Mouse (Mus musculus) neural tube, embryonic 14.5 days (tissue): Measurements from ENCODE around the gene Zyg11b. TPM values are rescaled to one million over a fixed set of nuclear protein-coding genes. Genes with fewer than 3 reads are reported as not detected.

Source experiments
- ATAC-seq: fragments of 200-750 bp; cut with Nextera tagmentation; 2 replicates; pipeline ENCODE4 v1.8.0; 2017; ENCODE audit warnings: low read depth, mild to moderate bottlenecking, moderate TSS enrichment, moderate library complexity
- H3K27ac ChIP-seq: fragments of 300-500 bp; sonication (generic); 2 replicates; pipeline ENCODE4 v1.5.1; 2014; ENCODE audit warnings: low read depth, mild to moderate bottlenecking, control low read depth, low read length, moderate library complexity, mixed read lengths
- H3K27me3 ChIP-seq: fragments of 300-500 bp; sonication (generic); 2 replicates; pipeline ENCODE4 v1.6.1; 2014; ENCODE audit warnings: low read length; ENCODE audit not compliant: control insufficient read depth, insufficient read depth
- H3K36me3 ChIP-seq: fragments of 300-500 bp; sonication (generic); 2 replicates; pipeline ENCODE4 v1.6.1; 2014; ENCODE audit warnings: low read length, mixed read lengths; ENCODE audit not compliant: control insufficient read depth, insufficient read depth
- H3K4me1 ChIP-seq: fragments of 300-500 bp; sonication (generic); 2 replicates; pipeline ENCODE4 v1.6.1; 2014; ENCODE audit warnings: low read length; ENCODE audit not compliant: control insufficient read depth, insufficient read depth
- H3K4me2 ChIP-seq: fragments of 300-500 bp; sonication (generic); 2 replicates; pipeline ENCODE4 v1.6.1; 2014; ENCODE audit warnings: mild to moderate bottlenecking, low read depth, low read length, control low read depth
- H3K4me3 ChIP-seq: fragments of 300-500 bp; sonication (generic); 2 replicates; pipeline ENCODE4 v1.5.1; 2014; ENCODE audit warnings: low read depth, low read length, control low read depth, mixed read lengths
- H3K9ac ChIP-seq: fragments of 300-500 bp; sonication (generic); replicated peaks from 2 replicates; pipeline ENCODE4 v1.6.1; 2014; ENCODE audit warnings: low read depth, mild to moderate bottlenecking, control low read depth, low read length, mixed read lengths
- H3K9me3 ChIP-seq: fragments of 300-500 bp; sonication (generic); 2 replicates; pipeline ENCODE4 v1.6.1; 2016; ENCODE audit warnings: low read length; ENCODE audit not compliant: control insufficient read depth
- WGBS: fragments of 180-500 bp; shearing (Covaris S2); extraction: QIAGEN DNeasy Blood & Tissue Kit; methylation state at CpG from one replicate; pipeline ENCODE4 v1.1.7; 2014; 5-methylcytosine and 5-hydroxymethylcytosine counted together
- polyA plus RNA-seq: library from polyadenylated mRNA; unstranded; fragments of >200 nt; fragmentation: Nextera tagmentation; extraction: Ambion mirVana; gene quantifications from 2 replicates; pipeline ENCODE4 v1.2.1, GENCODE M21; 2014

The Zyg11b gene
- 42.7 and 48.5 TPM in 2 replicates for polyA plus RNA-seq

- Histone ChIP-seq H3K27ac (peak within 1 kb of the TSS; percentile 89), H3K4me2 (peak within 1 kb of the TSS; percentile 69), H3K9me3 (no peaks in the 10 kb centered on the region), H3K36me3 (no peaks in the 10 kb centered on the region), H3K9ac (peak within 1 kb of the TSS; percentile 93), H3K4me1 (peaks cover 17% of the 10 kb centered on the region), H3K27me3 (no peaks in the 10 kb centered on the region), H3K4me3 (peak within 1 kb of the TSS; percentile 91)
- peak; percentile 96 for ATAC-seq
- WGBS = under 1% methylated on average over 47 of the region's 58 CpGs
Observed at GRCm38 (mm10) chr4:108300670-108301373, at the start of gene Zyg11b. Gene Zyg11b (minus strand): TSS chr4:108301096.

- H3K4me1 ChIP-seq = peaks cover 4% of the 10 kb centered on the region; the same call in 1 of the 2 replicates
- no peak overlapping the region for H3K9ac ChIP-seq
- no peaks in the 10 kb centered on the region for H3K9me3 ChIP-seq
- ATAC-seq = no peak
- 30% methylated on average over 8 of the region's 8 CpGs for WGBS
- no peaks in the 10 kb centered on the region for H3K27me3 ChIP-seq
- H3K4me2 ChIP-seq = no peak overlapping the region
- no peaks in the 10 kb centered on the region for H3K36me3 ChIP-seq
- no peak overlapping the region for H3K27ac ChIP-seq
- no peak overlapping the region for H3K4me3 ChIP-seq
Observed at GRCm38 (mm10) chr4:108349836-108350547, 49.1 kb upstream of the Zyg11b start.

- Histone ChIP-seq H3K36me3 (no peaks in the 10 kb centered on the region), H3K27me3 (no peaks in the 10 kb centered on the region), H3K4me1 (peaks cover 4% of the 10 kb centered on the region; the same call in 1 of the 2 replicates), H3K4me3 (no peak overlapping the region), H3K27ac (no peak overlapping the region), H3K9ac (no peak overlapping the region), H3K4me2 (no peak overlapping the region), H3K9me3 (no peaks in the 10 kb centered on the region)
- WGBS = 91% methylated on average over 3 of the region's 3 CpGs
- ATAC-seq = no peak
Observed at GRCm38 (mm10) chr4:108349064-108349463, 48.2 kb upstream of the Zyg11b start.

- Histone ChIP-seq H3K4me2 (no peak overlapping the region), H3K36me3 (no peaks in the 10 kb centered on the region), H3K27me3 (no peaks in the 10 kb centered on the region), H3K9ac (no peak overlapping the region), H3K9me3 (no peaks in the 10 kb centered on the region), H3K4me3 (no peak overlapping the region), H3K4me1 (peaks cover 4% of the 10 kb centered on the region; the same call in 1 of the 2 replicates), H3K27ac (no peak overlapping the region)
- no peak for ATAC-seq
- WGBS = 62% methylated on average over 5 of the region's 5 CpGs
Observed at GRCm38 (mm10) chr4:108348256-108348875, 47.5 kb upstream of the Zyg11b start.

GRCm38 (mm10) chr4:108347111-108347510 is 46.2 kb upstream of the Zyg11b start:
- ATAC-seq = no peak
- no peaks in the 10 kb centered on the region for H3K36me3 ChIP-seq
- H3K9me3 ChIP-seq = no peaks in the 10 kb centered on the region
- no peak overlapping the region for H3K27ac ChIP-seq
- peaks cover 4% of the 10 kb centered on the region; the same call in 1 of the 2 replicates for H3K4me1 ChIP-seq
- H3K4me3 ChIP-seq = no peak overlapping the region
- H3K9ac ChIP-seq = no peak overlapping the region
- no peaks in the 10 kb centered on the region for H3K27me3 ChIP-seq
- no peak overlapping the region for H3K4me2 ChIP-seq
- WGBS = 93% methylated on average over 5 of the region's 5 CpGs

GRCm38 (mm10) chr4:108345826-108346225 is 44.9 kb upstream of the Zyg11b start:
- no peak for ATAC-seq
- Histone ChIP-seq H3K9me3 (no peaks in the 10 kb centered on the region), H3K4me3 (no peak overlapping the region), H3K36me3 (no peaks in the 10 kb centered on the region), H3K4me2 (no peak overlapping the region), H3K4me1 (peaks cover 2% of the 10 kb centered on the region; the same call in 1 of the 2 replicates), H3K27ac (no peak overlapping the region), H3K27me3 (no peaks in the 10 kb centered on the region), H3K9ac (no peak overlapping the region)
- WGBS = 27% methylated on average over 5 of the region's 5 CpGs

- H3K4me1 ChIP-seq = no peaks in the 10 kb centered on the region
- H3K27me3 ChIP-seq = no peaks in the 10 kb centered on the region
- whole genome bisulfite sequencing = 14% methylated on average over 7 of the region's 7 CpGs
- H3K4me3 ChIP-seq = no peak overlapping the region
- no peaks in the 10 kb centered on the region for H3K36me3 ChIP-seq
- no peaks in the 10 kb centered on the region for H3K9me3 ChIP-seq
- no peak overlapping the region for H3K9ac ChIP-seq
- no peak for ATAC-seq
- no peak overlapping the region for H3K4me2 ChIP-seq
- no peak overlapping the region for H3K27ac ChIP-seq
Observed at GRCm38 (mm10) chr4:108344631-108345083, 43.8 kb upstream of the Zyg11b start.

- Histone ChIP-seq H3K4me3 (no peak overlapping the region), H3K27ac (no peak overlapping the region), H3K4me1 (no peaks in the 10 kb centered on the region), H3K9me3 (no peaks in the 10 kb centered on the region), H3K27me3 (no peaks in the 10 kb centered on the region), H3K9ac (no peak overlapping the region), H3K4me2 (no peak overlapping the region), H3K36me3 (peaks cover 9% of the 10 kb centered on the region)
- 21% methylated on average over 4 of the region's 4 CpGs for WGBS
- ATAC-seq = peak; percentile 87
Observed at GRCm38 (mm10) chr4:108339277-108339690, 38.4 kb upstream of the Zyg11b start.
